Mouse (Mus musculus) inflammation-experienced regulatory T-cells, adult 16 weeks (primary cell): ENCODE results near the gene Prss57. TPM values are rescaled to one million over a fixed set of nuclear protein-coding genes. Genes with fewer than 3 reads are reported as not detected.

Experiments
- polyA plus RNA-seq: library from polyadenylated mRNA; unstranded; fragments of 100-300 nt; shearing (Covaris generic); gene quantifications from one replicate; pipeline ENCODE4 v1.2.1, GENCODE M21; 2017

The Prss57 gene
- not detected for polyA plus RNA-seq

DNA sequence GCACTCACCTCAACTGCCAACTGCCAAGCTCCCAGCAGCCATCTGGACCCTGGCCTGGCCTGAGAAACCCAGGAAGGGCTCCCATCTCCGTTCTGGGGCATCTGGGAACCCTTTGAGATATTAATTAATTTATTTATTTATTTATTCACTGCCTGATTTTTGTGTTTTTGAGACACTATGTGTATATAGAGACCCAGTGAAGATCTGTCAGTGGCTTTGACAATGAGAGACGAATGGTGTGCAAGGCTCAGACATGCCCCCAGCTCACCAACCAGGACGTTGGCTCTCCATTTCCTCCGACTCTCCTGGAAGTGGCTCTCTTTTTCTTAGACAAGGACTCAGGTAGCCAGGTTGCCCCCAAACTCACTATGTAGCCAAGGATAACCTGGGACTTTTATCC lies at the start of gene Prss57:
Gene Prss57 (minus strand): TSS at position 101 of the 400 bp plus-strand sequence.

DNA sequence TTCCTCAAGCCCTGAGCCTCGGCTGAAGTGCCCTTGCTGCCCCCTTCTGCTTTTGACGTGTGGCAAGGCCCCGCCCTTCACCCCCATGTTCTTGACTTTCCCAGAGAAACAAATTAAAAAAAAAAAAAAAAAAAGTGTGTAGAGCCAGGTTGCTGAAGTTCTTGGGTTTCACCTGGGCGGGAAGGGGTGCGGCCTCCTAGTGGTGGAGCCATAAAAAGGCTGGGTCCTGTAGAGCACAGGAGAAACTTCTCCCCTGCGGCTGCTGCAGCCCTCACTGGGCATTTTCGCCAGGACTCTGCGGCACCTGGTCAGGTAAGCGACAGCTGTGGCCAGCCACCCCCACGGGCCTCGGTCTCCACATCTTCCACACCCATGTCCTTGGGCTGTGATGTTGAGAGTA lies 30.0 kb upstream of the Prss57 start, which contains the start of gene Misp:
Gene Misp (plus strand): TSS at position 208 of the 400 bp plus-strand sequence.

DNA sequence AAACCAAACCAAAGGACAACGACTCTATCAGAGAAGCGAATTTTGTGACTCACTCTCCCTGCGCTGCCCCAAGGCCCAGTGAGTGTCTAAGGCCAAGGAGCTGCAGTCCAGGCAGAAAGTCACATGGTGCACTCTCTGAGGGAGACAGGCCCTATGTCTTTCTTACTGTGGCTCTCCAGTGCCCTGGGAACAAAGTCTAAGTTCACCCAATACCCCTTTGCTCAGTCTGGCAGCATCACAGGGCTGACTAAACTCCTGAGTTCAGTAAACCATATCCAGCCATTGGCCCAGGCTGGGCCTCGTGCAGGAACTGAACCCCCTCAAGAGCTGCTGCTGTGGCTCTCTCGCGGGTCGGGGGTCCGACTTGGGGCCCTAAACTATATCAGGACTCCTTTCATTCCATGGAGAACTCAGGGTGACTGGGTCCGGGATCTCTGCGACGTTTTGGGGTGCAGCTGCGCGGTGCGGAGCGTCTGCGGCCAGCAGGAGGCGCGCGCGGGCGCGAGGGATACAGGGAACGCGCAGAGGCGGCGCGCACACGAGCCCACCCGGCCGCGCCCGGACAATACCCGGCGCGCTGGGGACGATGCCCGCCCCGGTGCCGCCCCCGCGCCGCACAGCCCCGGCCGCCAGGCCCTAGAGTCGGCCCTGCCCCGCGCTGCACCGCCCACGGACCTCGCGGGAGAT lies 2.4 kb upstream of the Prss57 start, which contains the start of gene Palm:
Gene Palm (plus strand): TSS at position 522 of the 687 bp plus-strand sequence.

DNA sequence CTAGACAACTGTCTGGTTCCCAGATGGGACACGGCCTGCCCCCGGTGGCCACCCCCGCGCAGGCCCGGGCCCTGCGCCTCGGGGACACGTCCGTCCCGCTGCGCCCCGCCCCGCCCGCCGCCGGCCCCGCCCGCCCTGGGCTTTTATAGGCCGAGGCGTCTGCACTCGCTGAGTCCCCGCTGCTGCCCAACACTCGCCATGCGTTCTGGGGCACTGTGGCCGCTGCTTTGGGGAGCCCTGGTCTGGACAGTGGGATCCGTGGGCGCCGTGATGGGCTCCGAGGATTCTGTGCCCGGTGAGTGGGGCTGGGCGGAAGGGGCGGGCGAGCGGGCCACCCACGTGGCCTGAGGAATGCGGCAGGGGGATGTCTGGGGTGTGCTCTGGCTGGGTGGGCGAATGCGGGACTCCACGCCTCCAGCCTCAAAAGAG lies 13.6 kb downstream of the Prss57 start, which contains the start of gene Fstl3:
Gene Fstl3 (plus strand): TSS at position 170 of the 429 bp plus-strand sequence.

DNA sequence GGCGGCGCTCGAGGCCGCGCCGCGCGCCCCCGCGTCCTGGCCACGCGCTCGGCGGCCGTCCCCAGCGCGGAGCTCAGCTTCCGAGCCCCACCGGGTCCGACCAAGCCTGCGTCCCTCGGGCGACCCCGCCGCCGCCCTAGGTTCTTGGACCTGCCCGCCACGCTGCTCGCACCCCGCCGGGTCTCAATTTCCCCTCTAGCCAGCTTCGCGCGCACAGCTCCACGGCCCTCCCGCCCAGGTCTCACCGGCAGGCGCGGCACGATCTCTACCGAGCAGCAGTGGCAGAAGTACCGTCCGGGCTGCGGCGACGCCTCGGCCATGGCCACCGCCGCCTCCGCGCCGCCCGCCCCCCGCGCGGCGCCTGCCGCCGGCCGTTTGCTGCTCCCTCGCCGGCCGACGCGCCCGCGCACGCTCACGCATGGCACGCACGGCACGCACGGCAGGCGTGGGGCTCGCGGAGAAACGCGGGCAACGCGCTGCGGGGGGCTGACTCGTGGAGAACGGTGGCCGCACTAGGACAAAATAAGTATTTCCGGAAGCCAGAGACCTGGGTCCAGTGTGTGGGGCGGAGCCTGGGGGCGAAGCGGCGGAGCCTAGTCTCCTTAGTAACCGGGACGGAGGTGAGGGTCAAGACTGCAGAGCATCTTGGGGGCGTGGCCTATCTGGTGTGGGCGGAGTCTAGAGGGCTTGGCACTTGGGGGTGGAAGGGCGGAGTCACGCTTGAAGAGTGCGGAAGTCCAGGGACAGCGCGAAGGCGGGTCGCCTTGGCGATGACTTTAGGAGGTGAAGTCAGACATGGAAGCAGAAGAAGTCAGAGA lies 24.0 kb downstream of the Prss57 start, which contains the start of gene Rnf126:
Gene Rnf126 (minus strand): TSS at position 445 of the 818 bp plus-strand sequence.

DNA sequence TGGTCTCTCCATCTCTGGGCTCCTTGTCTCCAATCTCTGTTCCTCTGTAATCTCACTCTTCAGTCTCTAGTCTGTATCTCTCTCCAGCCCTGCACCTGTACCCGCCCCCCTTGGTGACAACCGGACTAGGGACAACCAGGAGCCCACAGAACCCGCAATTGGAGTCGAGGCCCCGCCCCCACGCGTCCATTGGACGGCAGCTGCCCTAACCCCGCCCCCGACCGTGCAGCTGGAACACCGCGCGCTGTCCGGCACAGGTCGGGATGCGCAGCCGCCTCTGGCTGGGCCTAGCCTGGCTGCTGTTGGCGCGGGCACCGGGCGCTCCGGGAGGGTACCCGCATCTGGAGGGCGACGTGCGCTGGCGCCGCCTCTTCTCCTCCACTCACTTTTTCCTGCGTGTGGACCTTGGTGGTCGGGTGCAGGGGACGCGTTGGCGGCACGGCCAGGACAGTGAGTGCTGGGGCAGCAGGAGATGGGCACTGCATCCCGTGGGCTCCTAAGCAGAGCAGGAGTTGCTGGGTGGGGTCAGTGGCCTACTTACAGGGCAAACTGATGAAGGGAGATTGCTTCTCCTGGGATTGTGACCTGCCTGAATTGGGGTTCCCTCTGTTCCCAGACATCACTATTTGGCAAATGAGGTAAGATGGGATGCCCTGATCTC lies 35.8 kb downstream of the Prss57 start, which contains the start of gene Fgf22:
Gene Fgf22 (plus strand): TSS at position 221 of the 661 bp plus-strand sequence.

DNA sequence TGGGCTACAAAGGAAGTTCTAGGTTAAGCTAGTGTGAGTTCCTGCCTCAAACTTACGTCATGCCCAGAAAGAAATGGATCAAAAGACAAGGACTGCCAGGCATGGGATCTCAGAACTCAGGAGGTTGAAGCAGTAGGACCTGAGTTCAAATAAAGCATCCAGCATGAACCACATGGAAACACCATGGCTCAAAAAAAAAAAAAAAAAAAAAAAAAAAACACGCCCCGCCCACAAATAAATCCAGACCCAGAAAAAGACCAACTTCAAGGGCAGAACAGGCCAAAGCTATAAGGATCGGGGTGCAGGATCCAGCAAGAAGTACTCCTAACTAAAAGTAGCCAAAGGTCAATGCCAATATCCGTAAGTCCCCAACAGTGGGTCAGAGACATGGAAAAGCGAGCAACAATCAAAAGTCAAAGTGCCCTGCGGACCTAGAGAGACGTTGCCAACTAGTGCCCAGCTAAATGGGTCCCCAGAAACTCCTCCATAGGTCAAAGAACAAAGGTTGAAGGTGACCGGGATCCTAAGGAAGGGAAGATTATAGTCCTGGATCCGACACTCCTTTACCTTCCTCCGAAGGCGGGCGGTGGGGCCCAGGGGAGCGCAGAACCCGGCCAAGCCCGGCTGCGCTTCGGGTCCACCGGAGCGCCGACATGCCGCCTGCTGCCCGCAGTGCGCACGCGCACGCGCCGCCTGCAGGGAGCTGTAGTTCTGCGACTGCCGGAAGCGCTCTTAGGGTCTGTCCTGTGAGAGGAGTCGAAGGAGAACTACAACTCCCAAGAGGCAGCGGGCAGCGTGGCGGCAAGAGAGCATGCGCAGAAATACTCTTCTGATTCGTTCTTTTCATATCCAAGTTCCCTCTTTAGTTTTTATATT lies 44.6 kb downstream of the Prss57 start, which contains the start of gene Polrmt:
Gene Polrmt (minus strand): TSS at position 684 of the 876 bp plus-strand sequence.

Other genes with a start within 250 kb of the Prss57 start
- gene Mier2, start 235.8 kb downstream of the Prss57 start, polyA plus RNA-seq = 45.2 TPM
- not detected for gene Theg, start 203.6 kb downstream of the Prss57 start, polyA plus RNA-seq
- not detected for gene C2cd4c, start 176.9 kb downstream of the Prss57 start, polyA plus RNA-seq
- not detected for gene Shc2, start 153.0 kb downstream of the Prss57 start, polyA plus RNA-seq
- not detected for gene Odf3l2, start 145.2 kb downstream of the Prss57 start, polyA plus RNA-seq
- gene Madcam1, start 126.4 kb downstream of the Prss57 start, polyA plus RNA-seq = 0.65 TPM
- gene Tpgs1, start 121.6 kb downstream of the Prss57 start, polyA plus RNA-seq = 48.4 TPM
- gene Cdc34, start 108.8 kb downstream of the Prss57 start, polyA plus RNA-seq = 23.4 TPM
- 1.0 TPM for gene Gzmm, start 101.9 kb downstream of the Prss57 start, polyA plus RNA-seq
- gene Bsg, start 86.5 kb downstream of the Prss57 start, polyA plus RNA-seq = 300 TPM
- gene Hcn2, start 74.3 kb downstream of the Prss57 start, polyA plus RNA-seq = not detected
- gene Polrmt, start 44.4 kb downstream of the Prss57 start, polyA plus RNA-seq = 58.1 TPM
- gene Fgf22, start 35.9 kb downstream of the Prss57 start, polyA plus RNA-seq = not detected
- 8.7 TPM for gene Rnf126, start 24.0 kb downstream of the Prss57 start, polyA plus RNA-seq
- 0.68 TPM for gene Fstl3, start 13.7 kb downstream of the Prss57 start, polyA plus RNA-seq
- 0.30 TPM for gene Palm, start 2.6 kb upstream of the Prss57 start, polyA plus RNA-seq
- gene Misp, start 30.0 kb upstream of the Prss57 start, polyA plus RNA-seq = not detected
- 375 TPM for gene Ptbp1, start 63.5 kb upstream of the Prss57 start, polyA plus RNA-seq
- gene Prtn3, start 83.5 kb upstream of the Prss57 start, polyA plus RNA-seq = not detected
- gene Plppr3, start 83.7 kb upstream of the Prss57 start, polyA plus RNA-seq = 4.9 TPM
- gene Elane, start 95.3 kb upstream of the Prss57 start, polyA plus RNA-seq = not detected
- not detected for gene Cfd, start 99.9 kb upstream of the Prss57 start, polyA plus RNA-seq
- gene Med16, start 118.0 kb upstream of the Prss57 start, polyA plus RNA-seq = 31.2 TPM
- 11.2 TPM for gene Gm26602, start 119.9 kb upstream of the Prss57 start, polyA plus RNA-seq
- 0.39 TPM for gene Kiss1r, start 126.0 kb upstream of the Prss57 start, polyA plus RNA-seq
- gene R3hdm4, start 130.2 kb upstream of the Prss57 start, polyA plus RNA-seq = 217 TPM
- gene Arid3a, start 136.1 kb upstream of the Prss57 start, polyA plus RNA-seq = 9.9 TPM
- 83.7 TPM for gene Wdr18, start 169.2 kb upstream of the Prss57 start, polyA plus RNA-seq
- gene Grin3b, start 179.8 kb upstream of the Prss57 start, polyA plus RNA-seq = not detected
- 5.5 TPM for gene Tmem259, start 193.4 kb upstream of the Prss57 start, polyA plus RNA-seq
- gene Cnn2, start 197.6 kb upstream of the Prss57 start, polyA plus RNA-seq = 1,187 TPM
- 71.9 TPM for gene Abca7, start 205.5 kb upstream of the Prss57 start, polyA plus RNA-seq
- gene Arhgap45, start 225.7 kb upstream of the Prss57 start, polyA plus RNA-seq = 974 TPM
- gene Polr2e, start 248.8 kb upstream of the Prss57 start, polyA plus RNA-seq = 210 TPM